Mouse (Mus musculus) thymus, postnatal 14 days (tissue): Measurements from ENCODE around the gene Gm5678.

Experiments
- DNase-seq: peaks from one replicate; pipeline ENCODE4 v3.0.0; 2021

Gm5678 gene

GRCm38 (mm10) chr16:93627761-93628400 is at the start of gene Gm5678:
TSS of gene Gm5678 (plus strand) at chr16:93628097.
- DNase-seq, result no peak

GRCm38 (mm10) chr16:93578346-93579005 is 49.4 kb upstream of the Gm5678 start:
- no peak for DNase-seq

- no peak for DNase-seq
Observed at GRCm38 (mm10) chr16:93581125-93581524, 46.8 kb upstream of the Gm5678 start.

- peak; percentile 24 for DNase-seq
Observed at GRCm38 (mm10) chr16:93584976-93585702, 42.8 kb upstream of the Gm5678 start.

- DNase-seq, result peak; percentile 55
Observed at GRCm38 (mm10) chr16:93585703-93586205, 42.1 kb upstream of the Gm5678 start.

- DNase-seq, result peak; percentile 88
Observed at GRCm38 (mm10) chr16:93586382-93586781, 41.5 kb upstream of the Gm5678 start.

GRCm38 (mm10) chr16:93588281-93588680 is 39.6 kb upstream of the Gm5678 start:
- DNase-seq, result no peak

- no peak for DNase-seq
Observed at GRCm38 (mm10) chr16:93590915-93591314, 37.0 kb upstream of the Gm5678 start.

GRCm38 (mm10) chr16:93591450-93592430 is 36.2 kb upstream of the Gm5678 start:
- no peak for DNase-seq

GRCm38 (mm10) chr16:93592711-93593110 is 35.2 kb upstream of the Gm5678 start:
- no peak for DNase-seq

- DNase-seq, result no peak
Observed at GRCm38 (mm10) chr16:93593406-93593805, 34.5 kb upstream of the Gm5678 start.

GRCm38 (mm10) chr16:93594448-93594847 is 33.4 kb upstream of the Gm5678 start:
- DNase-seq, result no peak

GRCm38 (mm10) chr16:93595766-93596165 is 32.1 kb upstream of the Gm5678 start:
- DNase-seq, result no peak

- peak; percentile 1 for DNase-seq
Observed at GRCm38 (mm10) chr16:93596807-93597206, 31.1 kb upstream of the Gm5678 start.

GRCm38 (mm10) chr16:93597551-93597950 is 30.3 kb upstream of the Gm5678 start:
- DNase-seq, result peak; percentile 2

- no peak for DNase-seq
Observed at GRCm38 (mm10) chr16:93599461-93599860, 28.4 kb upstream of the Gm5678 start.

GRCm38 (mm10) chr16:93603439-93604212 is 24.3 kb upstream of the Gm5678 start, which contains the start of gene Setd4:
TSS of gene Setd4 (minus strand) at chr16:93604063.
- DNase-seq, result peak; percentile 87

GRCm38 (mm10) chr16:93604481-93604969 is 23.4 kb upstream of the Gm5678 start:
- DNase-seq, result no peak

GRCm38 (mm10) chr16:93605553-93605952 is 22.3 kb upstream of the Gm5678 start, which contains the start of gene Cbr1:
TSS of gene Cbr1 (plus strand) at chr16:93605853.
- no peak for DNase-seq

GRCm38 (mm10) chr16:93606146-93606545 is 21.8 kb upstream of the Gm5678 start:
- no peak for DNase-seq

GRCm38 (mm10) chr16:93607669-93608101 is 20.2 kb upstream of the Gm5678 start:
- DNase-seq, result peak; percentile 93
